Mouse (Mus musculus) E14TG2a.4 (cell line): ENCODE data around the gene Gjb6.
A peak's percentile ranks its signal among the peaks of the same experiment; 100 is the strongest.

Source experiments
- H3K27me3 ChIP-seq: 2 replicates; pipeline ENCODE4 v1.6.1; 2014; ENCODE audit warnings: low read length, control low read depth; ENCODE audit not compliant: insufficient read depth
- H3K36me3 ChIP-seq: 2 replicates; pipeline ENCODE4 v1.6.1; 2014; ENCODE audit warnings: low read length, control low read depth; ENCODE audit not compliant: insufficient read depth
- H3K4me1 ChIP-seq: replicated peaks from 2 replicates; pipeline ENCODE4 v1.6.1; 2014; ENCODE audit warnings: low read depth, low read length, control low read depth
- H3K4me3 ChIP-seq: replicated peaks from 2 replicates; pipeline ENCODE4 v1.5.1; 2014; ENCODE audit warnings: mild to moderate bottlenecking, low read length
- H3K9me3 ChIP-seq: 2 replicates; pipeline ENCODE4 v1.6.1; 2014; ENCODE audit warnings: low read length, control low read depth
- CTCF ChIP-seq: conservative IDR thresholded peaks from 2 replicates; pipeline ENCODE4 v1.5.1; 2014; ENCODE audit warnings: low read length
- NANOG ChIP-seq: IDR thresholded peaks from 2 replicates; pipeline ENCODE4 v1.6.1; 2014; ENCODE audit warnings: borderline replicate concordance, low read length, mixed read lengths
- POU5F1 ChIP-seq: IDR thresholded peaks from 2 replicates; pipeline ENCODE4 v1.6.1; 2014; ENCODE audit warnings: low read length, borderline replicate concordance

The Gjb6 gene

GRCm38 (mm10) chr14:57109194-57109593 is 24.2 kb downstream of the Gjb6 start:
- TF ChIP-seq CTCF, result peak; percentile 95
- TF ChIP-seq NANOG, result no peak
- no peak for TF ChIP-seq POU5F1
- Histone ChIP-seq H3K4me1 (peaks cover 8% of the 10 kb centered on the region), H3K27me3 (peaks cover 63% of the 10 kb centered on the region), H3K36me3 (no peaks in the 10 kb centered on the region), H3K4me3 (no peak overlapping the region), H3K9me3 (no peaks in the 10 kb centered on the region)

- Histone ChIP-seq H3K9me3 (no peaks in the 10 kb centered on the region), H3K4me1 (peaks cover 15% of the 10 kb centered on the region), H3K36me3 (no peaks in the 10 kb centered on the region), H3K27me3 (peaks cover 71% of the 10 kb centered on the region), H3K4me3 (no peak overlapping the region)
- TF ChIP-seq POU5F1, result no peak
- no peak for TF ChIP-seq CTCF
- no peak for TF ChIP-seq NANOG
Observed at GRCm38 (mm10) chr14:57107916-57108315, 25.5 kb downstream of the Gjb6 start.

GRCm38 (mm10) chr14:57107091-57107490 is 26.3 kb downstream of the Gjb6 start:
- Histone ChIP-seq H3K36me3 (no peaks in the 10 kb centered on the region), H3K4me1 (peaks cover 15% of the 10 kb centered on the region), H3K9me3 (no peaks in the 10 kb centered on the region), H3K27me3 (peaks cover 80% of the 10 kb centered on the region), H3K4me3 (no peak overlapping the region)
- TF ChIP-seq NANOG (no peak), POU5F1 (no peak), CTCF (no peak)

- Histone ChIP-seq H3K4me1 (peaks cover 15% of the 10 kb centered on the region), H3K27me3 (peaks cover 81% of the 10 kb centered on the region), H3K36me3 (no peaks in the 10 kb centered on the region), H3K4me3 (no peak overlapping the region), H3K9me3 (no peaks in the 10 kb centered on the region)
- no peak for TF ChIP-seq POU5F1
- TF ChIP-seq NANOG, result no peak
- no peak for TF ChIP-seq CTCF
Observed at GRCm38 (mm10) chr14:57105721-57106120, 27.7 kb downstream of the Gjb6 start.

GRCm38 (mm10) chr14:57105111-57105510 is 28.3 kb downstream of the Gjb6 start:
- H3K36me3 ChIP-seq, result no peaks in the 10 kb centered on the region
- H3K4me3 ChIP-seq, result peak overlapping the region; percentile 79

GRCm38 (mm10) chr14:57104106-57105023 is 29.0 kb downstream of the Gjb6 start, which contains the start of gene Gjb2:
Gene Gjb2, minus strand, starts transcription at chr14:57104702.
- no peak for TF ChIP-seq POU5F1
- no peak for TF ChIP-seq CTCF
- Histone ChIP-seq H3K27me3 (peaks cover 83% of the 10 kb centered on the region), H3K9me3 (no peaks in the 10 kb centered on the region), H3K4me1 (peaks cover 15% of the 10 kb centered on the region), H3K36me3 (no peaks in the 10 kb centered on the region), H3K4me3 (peak within 1 kb of the TSS; percentile 79)

More at GRCm38 (mm10) chr14:57105111-57105510, 28.3 kb downstream of the Gjb6 start:
- peaks cover 84% of the 10 kb centered on the region for H3K27me3 ChIP-seq
- no peaks in the 10 kb centered on the region for H3K9me3 ChIP-seq
- H3K4me1 ChIP-seq, result peaks cover 15% of the 10 kb centered on the region
- TF ChIP-seq CTCF (no peak), NANOG (no peak), POU5F1 (no peak)

- Histone ChIP-seq H3K4me1 (peaks cover 15% of the 10 kb centered on the region), H3K4me3 (peak overlapping the region; percentile 79), H3K36me3 (no peaks in the 10 kb centered on the region), H3K27me3 (peaks cover 83% of the 10 kb centered on the region), H3K9me3 (no peaks in the 10 kb centered on the region)
- TF ChIP-seq POU5F1, result no peak
- no peak for TF ChIP-seq NANOG
- TF ChIP-seq CTCF, result no peak
Observed at GRCm38 (mm10) chr14:57103711-57104105, 29.7 kb downstream of the Gjb6 start.

- TF ChIP-seq POU5F1 (no peak), CTCF (no peak), NANOG (no peak)
- Histone ChIP-seq H3K9me3 (no peaks in the 10 kb centered on the region), H3K36me3 (no peaks in the 10 kb centered on the region), H3K27me3 (peaks cover 80% of the 10 kb centered on the region), H3K4me3 (peak overlapping the region; percentile 79; the same call in 1 of the 2 replicates), H3K4me1 (peaks cover 15% of the 10 kb centered on the region)
Observed at GRCm38 (mm10) chr14:57103121-57103520, 30.3 kb downstream of the Gjb6 start.

- H3K27me3 ChIP-seq, result peaks cover 68% of the 10 kb centered on the region
- H3K9me3 ChIP-seq, result no peaks in the 10 kb centered on the region
- no peak overlapping the region for H3K4me3 ChIP-seq
- H3K4me1 ChIP-seq, result peaks cover 15% of the 10 kb centered on the region
- no peak for TF ChIP-seq NANOG
- no peaks in the 10 kb centered on the region for H3K36me3 ChIP-seq
Observed at GRCm38 (mm10) chr14:57101623-57102022, 31.8 kb downstream of the Gjb6 start.
